Mouse (Mus musculus): ENCODE measurements around the gene Prrt3.

Gene Prrt3

GRCm38 (mm10) chr6:113489410-113489809 is 12.3 kb downstream of the Prrt3 start:
- no peak for DNase-seq (ENCODE audit: low read depth)

GRCm38 (mm10) chr6:113487125-113487576 is 14.6 kb downstream of the Prrt3 start:
- DNase-seq (ENCODE audit: low read depth): no peak

- no peak for DNase-seq (ENCODE audit: low read depth)
Measured at GRCm38 (mm10) chr6:113483729-113484128, 18.0 kb downstream of the Prrt3 start.

- DNase-seq (ENCODE audit: low read depth): peak; percentile 96
Measured at GRCm38 (mm10) chr6:113483100-113483615, 18.6 kb downstream of the Prrt3 start, which contains the start of gene Creld1. Gene Creld1, plus strand, starts transcription at chr6:113483297.

GRCm38 (mm10) chr6:113482477-113483099 is 19.1 kb downstream of the Prrt3 start:
- DNase-seq (ENCODE audit: low read depth): no peak

- DNase-seq (ENCODE audit: low read depth): no peak
Measured at GRCm38 (mm10) chr6:113480555-113481373, 21.0 kb downstream of the Prrt3 start.

GRCm38 (mm10) chr6:113478906-113479305 is 22.8 kb downstream of the Prrt3 start:
- no peak for DNase-seq (ENCODE audit: low read depth)

- DNase-seq (ENCODE audit: low read depth): no peak
Measured at GRCm38 (mm10) chr6:113477353-113477752, 24.4 kb downstream of the Prrt3 start.

- no peak for DNase-seq (ENCODE audit: low read depth)
Measured at GRCm38 (mm10) chr6:113473715-113474114, 28.0 kb downstream of the Prrt3 start.

GRCm38 (mm10) chr6:113473246-113473645 is 28.5 kb downstream of the Prrt3 start:
- DNase-seq (ENCODE audit: low read depth): no peak

GRCm38 (mm10) chr6:113472061-113472460 is 29.7 kb downstream of the Prrt3 start:
- no peak for DNase-seq (ENCODE audit: low read depth)

- DNase-seq (ENCODE audit: low read depth): no peak
Measured at GRCm38 (mm10) chr6:113471297-113471936, 30.3 kb downstream of the Prrt3 start, which contains the start of gene Il17rc. Gene Il17rc, plus strand, starts transcription at chr6:113471427.

GRCm38 (mm10) chr6:113469432-113469831 is 32.3 kb downstream of the Prrt3 start:
- no peak for DNase-seq (ENCODE audit: low read depth)

GRCm38 (mm10) chr6:113469021-113469420 is 32.7 kb downstream of the Prrt3 start:
- peak; percentile 70 for DNase-seq (ENCODE audit: low read depth)

- no peak for DNase-seq (ENCODE audit: low read depth)
Measured at GRCm38 (mm10) chr6:113468512-113468911, 33.2 kb downstream of the Prrt3 start.

- no peak for DNase-seq (ENCODE audit: low read depth)
Measured at GRCm38 (mm10) chr6:113465602-113466001, 36.1 kb downstream of the Prrt3 start.

- DNase-seq (ENCODE audit: low read depth): no peak
Measured at GRCm38 (mm10) chr6:113464040-113464439, 37.7 kb downstream of the Prrt3 start.

- no peak for DNase-seq (ENCODE audit: low read depth)
Measured at GRCm38 (mm10) chr6:113458635-113459034, 43.1 kb downstream of the Prrt3 start.

GRCm38 (mm10) chr6:113457952-113458534 is 43.7 kb downstream of the Prrt3 start, which contains the start of gene Il17re:
Gene Il17re, plus strand, starts transcription at chr6:113458484.
- DNase-seq (ENCODE audit: low read depth): no peak

GRCm38 (mm10) chr6:113455007-113455406 is 46.7 kb downstream of the Prrt3 start:
- DNase-seq (ENCODE audit: low read depth): no peak

- DNase-seq (ENCODE audit: low read depth): no peak
Measured at GRCm38 (mm10) chr6:113451839-113452238, 49.9 kb downstream of the Prrt3 start.

- no peak for DNase-seq (ENCODE audit: low read depth)
Measured at GRCm38 (mm10) chr6:113447639-113448038, 54.1 kb downstream of the Prrt3 start.
